In the genomic region with DNA sequence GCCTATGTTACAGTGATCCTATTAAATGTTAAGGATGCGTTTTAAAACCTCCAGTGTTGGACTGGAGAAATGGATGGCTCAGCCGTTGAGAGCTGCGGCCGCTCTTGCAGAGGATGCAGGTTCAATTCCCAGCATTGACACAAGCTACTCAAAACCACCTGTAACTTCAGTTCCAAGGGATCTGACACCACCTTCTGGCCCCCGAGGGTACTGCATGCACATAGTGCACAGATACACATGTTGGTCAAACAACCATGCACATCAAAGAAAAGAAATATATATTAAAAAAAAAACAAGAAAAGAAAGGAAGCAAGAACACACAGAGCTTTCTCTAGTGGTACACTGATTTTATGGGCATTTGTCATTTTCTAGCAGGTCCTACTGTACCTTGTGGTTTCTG, we compare ENCODE assay signal across 17 mouse cellular contexts.
DNase-seq lines count a peak whose midpoint lies in the region; TF ChIP-seq lines count a peak whose summit lies in the region.
"Had no signal": no experiment of that assay in that cellular context is flagged by ENCODE, and none has a peak within 500 bp of the region (broad histone marks: within the 10 kb centered on the region; RNA-seq: fewer than 3 reads in every experiment).

No protein-coding gene starts in this region.

- WGBS in hindbrain, embryonic 10.5 days, result 90% methylated on average over 5 of the region's 5 CpGs

- H3K9me3 ChIP-seq in E14TG2a.4 (ENCODE audit: low read length), result no peaks in the 10 kb centered on the region
- no peaks in the 10 kb centered on the region for H3K9me3 ChIP-seq in hindbrain, embryonic 10.5 days
- H3K9me3 ChIP-seq: forebrain, embryonic 10.5 days; heart, embryonic 15.5 days; hindbrain, embryonic 15.5 days; kidney, embryonic 15.5 days; midbrain, embryonic 12.5 days had no signal

- intact Hi-C loops in gastrocnemius, adult 2 months (cut with DNase I), result no loop called here
- intact Hi-C loops in gastrocnemius, postnatal 36 days (cut with DNase I), result no loop called here
- intact Hi-C loops in left cerebral cortex, adult 2 months (cut with DNase I), result no loop called here

- no peaks in the 10 kb centered on the region for H3K36me3 ChIP-seq in E14TG2a.4 (ENCODE audit: insufficient read depth, low read length)
- no peaks in the 10 kb centered on the region for H3K36me3 ChIP-seq in hindbrain, embryonic 10.5 days
- H3K36me3 ChIP-seq: forebrain, embryonic 10.5 days; heart, embryonic 15.5 days; hindbrain, embryonic 15.5 days; kidney, embryonic 15.5 days; liver, embryonic 13.5 days; midbrain, embryonic 12.5 days had no signal

- H3K27ac ChIP-seq in gastrocnemius, adult 2 months, result no peak overlapping the region
- H3K27ac ChIP-seq in left cerebral cortex, adult 2 months, result no peak overlapping the region
- no peak overlapping the region for H3K27ac ChIP-seq in hindbrain, embryonic 10.5 days
- H3K27ac ChIP-seq: forebrain, embryonic 10.5 days; heart, embryonic 15.5 days; hindbrain, embryonic 15.5 days; kidney, embryonic 15.5 days; liver, embryonic 13.5 days; macrophage; midbrain, embryonic 12.5 days had no signal

- H3K4me1 ChIP-seq in E14TG2a.4 (replicated peaks; ENCODE audit: low read depth, low read length), result peaks cover 16% of the 10 kb centered on the region
- no peaks in the 10 kb centered on the region for H3K4me1 ChIP-seq in hindbrain, embryonic 10.5 days (replicated peaks)
- H3K4me1 ChIP-seq: forebrain, embryonic 10.5 days; heart, embryonic 15.5 days; hindbrain, embryonic 15.5 days; liver, embryonic 13.5 days; midbrain, embryonic 12.5 days had no signal

- DNase-seq in gastrocnemius, adult 2 months, result no peak
- no peak for DNase-seq in gastrocnemius, postnatal 36 days
- no peak for DNase-seq in left cerebral cortex, adult 2 months (ENCODE audit: extremely low spot score in 1 of 2, low spot score in 2 of 2)
- no peak for DNase-seq in left cerebral cortex, adult 9 months (ENCODE audit: low spot score in 2 of 2)
- DNase-seq in R1 (ENCODE audit: low read depth, low spot score), result peak; percentile 71
- DNase-seq in hindbrain, embryonic 10.5 days (ENCODE audit: low spot score), result no peak
- DNase-seq: B cell, adult 2 months; cerebellum, adult 11 months; liver, embryonic 13.5 days; thymus, postnatal 4 days had no signal

- peaks cover 36% of the 10 kb centered on the region for H3K27me3 ChIP-seq in E14TG2a.4 (ENCODE audit: insufficient read depth, low read length)
- no peaks in the 10 kb centered on the region for H3K27me3 ChIP-seq in hindbrain, embryonic 10.5 days (ENCODE audit: insufficient read depth, poor library complexity, severe bottlenecking)
- H3K27me3 ChIP-seq: heart, embryonic 15.5 days; hindbrain, embryonic 15.5 days; kidney, embryonic 15.5 days; liver, embryonic 13.5 days; midbrain, embryonic 12.5 days had no signal

- TF ChIP-seq CTCF in gastrocnemius, adult 2 months (IDR thresholded peaks at IDR 0.05), result peak; percentile 5; the same call in 1 of the 2 replicates
- peak; percentile 37 for TF ChIP-seq CTCF in left cerebral cortex, adult 2 months (IDR thresholded peaks at IDR 0.05)
- peak; percentile 63 for TF ChIP-seq CTCF in E14TG2a.4 (conservative IDR thresholded peaks at IDR 0.05; ENCODE audit: low read length)

- H3K4me3 ChIP-seq in gastrocnemius, adult 2 months, result no peak overlapping the region
- H3K4me3 ChIP-seq in left cerebral cortex, adult 2 months, result no peak overlapping the region
- no peak overlapping the region for H3K4me3 ChIP-seq in E14TG2a.4 (replicated peaks; ENCODE audit: low read length)
- no peak overlapping the region for H3K4me3 ChIP-seq in hindbrain, embryonic 10.5 days
- H3K4me3 ChIP-seq: forebrain, embryonic 10.5 days; heart, embryonic 15.5 days; hindbrain, embryonic 15.5 days; kidney, embryonic 15.5 days; liver, embryonic 13.5 days; midbrain, embryonic 12.5 days had no signal

Comparison
In these comparisons a context has a peak if more than half of its experiments do, and no peak if none do; other contexts are left out.
1. CTCF ChIP-seq: peak in every context shown above with its lines; median percentile 63 in E14TG2a.4; 37 in left cerebral cortex, adult 2 months; 5 in gastrocnemius, adult 2 months.